Mouse (Mus musculus): ENCODE results near the gene Ssu72.

- TF ChIP-seq CTCF (conservative IDR thresholded peaks at IDR 0.05; ENCODE audit: insufficient read depth, insufficient read length, low read depth, low read length) (no peak), POLR2A (IDR thresholded peaks at IDR 0.05; ENCODE audit: low read depth, low read length) (no peak)
Observed at GRCm38 (mm10) chr4:155666903-155667302, 37.7 kb upstream of the Ssu72 start.
